Mouse (Mus musculus) spleen, postnatal 10 days (tissue): ENCODE data around the gene Hoxb2.

ENCODE experiments used
- DNase-seq, 2 experiments: peaks; one replicate each; pipeline ENCODE4 v3.0.0; 2021 to 2022; ENCODE audit warnings: low spot score in 2 of 2

Gene Hoxb2

DNA sequence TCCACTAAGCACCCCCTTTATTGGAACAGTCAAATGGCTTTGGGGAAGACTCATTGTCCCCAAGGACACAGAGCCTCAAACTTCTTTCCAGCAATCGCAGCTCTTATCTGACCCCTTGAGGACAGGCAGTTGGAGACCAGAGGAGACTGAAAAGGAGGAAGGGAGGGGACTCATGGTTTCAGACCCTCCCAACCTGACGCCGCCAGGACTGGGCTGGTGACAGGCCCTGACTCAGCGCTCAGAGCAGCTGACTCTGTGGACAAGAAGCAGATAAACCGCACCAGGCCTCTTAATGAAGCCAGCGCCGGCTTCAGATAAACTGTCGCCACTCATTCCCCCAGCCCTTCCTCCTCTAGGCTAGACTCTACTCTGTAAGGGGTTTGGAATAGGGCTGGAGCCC is 49.6 kb downstream of the Hoxb2 start:
- no peak for DNase-seq
